Mouse (Mus musculus) cerebellum, adult 8-10 months (tissue): ENCODE measurements around the gene Shq1.
A peak's percentile ranks its signal among the peaks of the same experiment; 100 is the strongest.

Experiments
- DNase-seq: peaks from one replicate; pipeline ENCODE4 v3.0.0; 2022

Shq1 gene

DNA sequence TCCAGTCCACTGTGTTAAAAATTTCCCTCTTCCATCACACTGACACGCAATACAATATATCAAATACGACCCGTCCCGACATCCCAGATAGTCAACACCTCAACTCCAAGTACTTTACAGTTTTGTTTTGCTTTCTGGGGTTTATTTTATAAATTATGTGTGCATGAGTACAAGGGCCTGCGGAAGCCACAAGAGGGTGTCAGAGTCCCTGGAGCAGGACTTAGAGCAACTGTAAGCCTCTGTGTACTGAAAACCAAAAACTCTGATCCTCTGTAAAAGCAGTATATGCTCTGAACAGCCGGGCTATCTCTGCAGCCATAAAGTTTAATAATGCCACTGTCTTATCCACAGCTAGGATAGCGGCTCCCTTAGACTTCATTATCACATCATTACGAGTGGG is 3.3 kb downstream of the Shq1 start:
- DNase-seq = no peak

- no peak for DNase-seq
These were observed 8.7 kb downstream of the Shq1 start for GRCm38 (mm10) chr6:100662224-100662623.

DNA sequence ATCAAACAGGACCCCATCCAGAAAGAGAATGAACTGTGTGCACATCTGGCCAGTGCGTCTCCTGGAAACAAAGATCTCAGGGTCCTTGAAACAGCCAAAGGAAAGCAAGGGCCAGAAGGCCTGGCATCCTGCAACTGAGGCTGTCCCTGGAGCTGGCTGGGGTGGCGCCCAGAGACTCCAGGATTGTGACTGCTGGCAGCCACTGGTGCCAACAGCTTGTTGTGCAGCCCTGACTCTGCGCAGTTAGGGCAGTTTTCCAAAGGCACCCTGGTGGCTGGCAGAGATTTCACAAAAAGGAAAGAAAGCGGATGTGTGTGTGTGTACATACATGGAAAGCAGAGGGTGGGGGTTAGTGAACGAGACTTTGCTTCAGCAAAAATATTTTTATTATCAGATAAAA is 10.6 kb downstream of the Shq1 start:
- DNase-seq = peak; percentile 59

DNA sequence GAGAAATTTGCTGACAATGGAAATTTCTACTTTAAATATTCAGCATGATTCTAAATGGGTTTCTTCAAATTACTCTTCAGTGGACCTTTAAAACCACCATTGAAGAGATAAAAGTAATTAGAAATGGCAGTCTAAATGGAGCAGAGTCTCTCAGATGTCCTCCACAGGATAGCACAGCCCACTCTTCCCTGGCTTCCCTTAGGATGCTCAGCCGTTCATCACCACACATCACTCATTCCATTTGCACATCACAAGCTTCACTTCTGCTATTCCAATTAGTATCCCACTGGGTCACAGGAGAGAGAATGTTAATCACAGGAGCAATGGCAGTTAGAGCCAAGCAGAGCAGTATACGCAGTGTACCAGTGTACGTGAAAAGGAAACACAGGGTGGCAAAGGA is 18.4 kb downstream of the Shq1 start:
- DNase-seq = no peak

DNA sequence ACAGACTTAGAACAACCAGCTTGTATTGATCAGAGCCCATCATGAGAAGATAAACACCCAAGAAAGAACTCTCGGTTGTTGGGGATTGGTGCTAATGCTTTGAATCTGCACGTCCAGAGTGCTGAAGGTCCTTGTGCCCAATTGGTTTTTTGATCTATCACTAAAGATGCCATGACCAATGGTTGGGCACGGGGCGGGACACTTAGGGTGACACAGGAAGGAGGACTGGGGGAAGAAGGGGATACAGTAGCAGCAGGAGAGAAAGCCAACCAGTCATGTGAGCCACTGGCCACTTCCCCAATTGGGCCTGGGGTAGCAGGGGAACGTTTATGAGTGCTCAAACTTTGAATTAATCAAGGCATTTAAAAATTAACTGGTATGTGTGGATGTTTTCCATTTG is 23.8 kb downstream of the Shq1 start:
- no peak for DNase-seq

DNA sequence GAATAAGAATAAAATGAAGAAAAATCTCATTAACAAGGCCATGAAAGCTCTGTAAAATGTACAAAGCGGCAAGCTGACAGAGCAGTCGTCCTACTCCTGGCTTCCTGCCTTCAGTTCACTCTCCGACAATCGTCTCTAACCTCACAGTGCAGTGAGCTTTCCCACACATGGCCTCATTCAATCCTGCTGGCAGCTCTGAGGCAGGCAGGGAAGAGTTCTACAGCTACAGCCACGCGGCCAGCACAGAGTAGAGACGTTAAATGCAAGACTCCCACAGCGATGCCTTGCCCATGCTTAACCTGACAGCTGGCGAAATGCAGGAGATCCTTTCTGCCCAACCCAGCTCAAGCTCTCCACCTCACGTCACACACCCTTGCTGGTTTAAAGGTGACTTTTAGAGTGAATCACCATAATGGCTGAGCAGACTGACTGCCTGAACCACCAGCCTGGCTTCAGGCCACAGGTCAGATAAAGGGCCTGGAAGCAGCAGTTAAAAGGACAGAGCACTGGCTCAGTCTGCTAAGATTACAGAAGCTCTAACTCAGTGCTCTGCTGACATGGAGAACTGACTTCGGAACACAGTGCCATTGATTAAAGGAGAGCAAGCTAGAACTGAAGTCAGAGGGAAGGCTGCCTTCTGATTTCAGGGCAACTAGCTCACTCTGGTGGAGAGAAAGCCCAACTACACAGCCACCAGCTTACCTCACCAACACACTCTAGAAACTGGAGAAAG is 25.3 kb downstream of the Shq1 start:
- DNase-seq = peak; percentile 23

DNA sequence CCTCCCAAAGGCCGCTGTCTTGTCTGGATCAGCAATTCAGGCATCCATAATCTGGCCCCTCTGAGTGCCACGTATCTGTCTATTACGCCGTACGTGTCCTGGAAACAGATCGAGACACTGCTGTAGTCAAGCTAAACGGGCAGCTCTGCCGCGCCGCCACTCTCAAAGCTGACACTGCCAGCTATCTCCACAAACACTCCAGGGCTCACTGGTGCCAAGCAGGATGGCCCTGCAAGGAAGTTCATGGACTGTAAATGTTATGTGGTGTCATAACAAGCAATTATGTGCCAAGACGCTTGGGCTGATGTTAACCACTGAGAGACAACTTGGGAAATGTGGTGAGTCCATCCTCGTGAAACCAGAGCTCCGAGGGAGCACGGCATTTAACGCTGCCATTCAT is 26.3 kb downstream of the Shq1 start:
- no peak for DNase-seq

DNA sequence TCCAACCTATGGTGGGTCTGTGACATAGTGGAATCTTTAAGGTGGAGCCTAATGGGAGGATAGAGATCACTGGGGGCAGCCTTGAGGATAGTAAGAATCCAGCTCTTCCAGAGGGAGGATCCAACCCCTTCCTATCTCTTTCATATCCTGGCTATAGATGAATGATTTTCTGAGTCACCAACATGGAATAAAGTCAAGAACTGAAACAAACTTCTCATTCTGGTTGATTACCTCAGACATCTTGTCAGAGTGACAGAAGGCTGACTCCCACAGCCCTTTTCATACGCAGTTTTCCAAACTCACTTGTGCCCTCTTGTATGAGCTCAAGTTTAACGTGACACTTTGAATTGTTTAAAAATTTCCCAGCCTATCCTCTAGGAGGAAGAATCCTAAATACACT is 28.2 kb downstream of the Shq1 start:
- DNase-seq = no peak

- no peak for DNase-seq
These were observed 30.4 kb downstream of the Shq1 start for GRCm38 (mm10) chr6:100640591-100640990.

DNA sequence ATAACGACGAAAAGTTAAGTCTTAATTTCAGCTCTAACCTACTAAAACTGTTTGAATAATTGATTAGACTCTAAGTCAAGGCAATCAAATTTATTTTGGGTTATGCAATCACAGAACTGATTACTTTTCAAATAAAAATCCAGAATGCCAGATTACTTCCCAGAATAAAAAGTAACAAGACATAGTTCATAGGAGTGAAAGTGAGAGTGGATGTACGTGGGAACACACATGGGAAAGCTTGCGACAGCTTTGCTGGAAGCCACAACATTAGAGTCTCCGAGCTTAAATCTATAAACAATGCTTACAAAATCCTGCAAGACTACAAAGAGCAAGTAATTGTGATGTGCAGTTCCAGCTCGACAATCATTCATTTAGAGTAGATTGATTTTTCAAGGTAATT is 41.9 kb downstream of the Shq1 start:
- DNase-seq = no peak

DNA sequence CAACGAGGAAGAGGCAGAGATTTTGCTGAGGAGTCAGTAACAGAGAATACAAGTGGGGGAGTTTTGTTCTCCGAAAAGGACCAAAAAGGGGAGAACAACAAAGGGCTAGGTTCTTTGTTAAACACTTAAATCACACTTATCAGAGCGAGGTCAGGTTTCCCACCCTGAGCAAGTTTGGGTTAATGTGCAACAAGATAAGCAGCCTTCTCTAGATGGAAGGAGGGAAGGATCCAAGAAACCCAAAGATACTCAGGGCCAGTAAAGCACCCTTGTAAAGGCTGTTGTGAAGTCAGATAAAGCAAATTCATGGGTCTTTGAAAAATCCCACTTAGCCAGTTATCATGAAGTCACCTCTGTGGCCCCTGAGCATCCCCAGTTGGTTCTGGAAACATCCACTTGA is 42.7 kb downstream of the Shq1 start:
- DNase-seq = no peak

- DNase-seq = no peak
These were observed 47.0 kb downstream of the Shq1 start for GRCm38 (mm10) chr6:100623922-100624321.

- DNase-seq = no peak
These were observed 48.0 kb downstream of the Shq1 start for GRCm38 (mm10) chr6:100622861-100623507.

DNA sequence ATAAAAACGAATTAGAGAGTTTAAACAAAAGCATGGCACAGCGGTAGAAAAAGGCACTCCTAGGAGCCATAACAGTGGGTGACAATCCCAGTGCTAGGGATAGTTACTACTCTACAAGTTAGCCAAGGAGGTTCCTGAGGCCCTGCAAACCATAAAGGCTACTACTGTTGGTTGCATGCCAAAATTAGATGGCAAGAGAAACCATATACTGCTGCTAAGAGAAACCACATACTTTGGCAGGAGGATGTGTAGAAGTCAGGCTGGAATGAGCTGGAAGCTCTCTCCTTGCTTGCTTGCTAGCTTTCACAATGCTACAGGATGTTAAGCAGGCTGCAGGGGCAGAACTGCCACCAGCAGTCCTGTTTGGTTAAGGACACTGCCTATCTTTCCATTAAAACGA is 50.5 kb downstream of the Shq1 start:
- no peak for DNase-seq

DNA sequence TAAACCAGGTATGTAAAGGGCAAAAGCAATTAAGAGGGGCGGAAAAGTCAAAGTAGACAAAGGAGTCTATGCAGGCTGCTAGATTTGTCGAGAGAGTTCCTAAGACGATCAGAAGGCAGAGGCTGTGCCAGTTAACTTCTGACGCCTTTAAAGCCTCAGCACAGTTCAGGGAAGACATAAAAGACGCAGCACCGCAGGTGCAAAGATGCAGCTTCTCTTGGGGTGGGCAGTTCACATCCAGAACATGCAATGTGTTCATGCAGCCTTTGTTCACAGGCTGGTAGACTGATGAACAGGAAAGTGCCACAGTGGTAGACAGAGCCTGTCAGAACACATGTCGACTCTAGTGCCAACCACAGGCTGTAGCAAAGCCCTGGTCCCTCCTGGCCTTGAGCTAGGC is 51.6 kb downstream of the Shq1 start:
- no peak for DNase-seq

DNA sequence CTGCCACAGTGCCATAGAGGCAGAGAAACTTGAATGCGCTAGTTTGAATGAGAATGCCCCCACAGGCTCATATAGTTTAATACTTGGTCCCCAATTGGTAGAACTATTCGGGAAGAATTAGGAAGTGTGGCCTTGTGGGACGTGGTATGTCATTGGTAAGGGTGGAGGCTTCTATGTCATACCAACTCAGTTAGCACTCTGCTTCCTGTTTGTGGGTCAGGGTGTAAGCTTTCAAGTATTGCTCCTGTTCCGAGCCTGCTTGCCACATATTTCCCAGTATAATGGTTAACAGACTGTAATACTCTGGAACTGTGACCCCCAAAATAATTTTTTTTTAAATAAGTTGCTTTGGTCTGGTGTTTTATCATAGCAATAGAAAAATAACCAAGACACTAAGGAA is 54.8 kb downstream of the Shq1 start:
- no peak for DNase-seq

GRCm38 (mm10) chr6:100613593-100614267 is 57.2 kb downstream of the Shq1 start:
- DNase-seq = no peak

DNA sequence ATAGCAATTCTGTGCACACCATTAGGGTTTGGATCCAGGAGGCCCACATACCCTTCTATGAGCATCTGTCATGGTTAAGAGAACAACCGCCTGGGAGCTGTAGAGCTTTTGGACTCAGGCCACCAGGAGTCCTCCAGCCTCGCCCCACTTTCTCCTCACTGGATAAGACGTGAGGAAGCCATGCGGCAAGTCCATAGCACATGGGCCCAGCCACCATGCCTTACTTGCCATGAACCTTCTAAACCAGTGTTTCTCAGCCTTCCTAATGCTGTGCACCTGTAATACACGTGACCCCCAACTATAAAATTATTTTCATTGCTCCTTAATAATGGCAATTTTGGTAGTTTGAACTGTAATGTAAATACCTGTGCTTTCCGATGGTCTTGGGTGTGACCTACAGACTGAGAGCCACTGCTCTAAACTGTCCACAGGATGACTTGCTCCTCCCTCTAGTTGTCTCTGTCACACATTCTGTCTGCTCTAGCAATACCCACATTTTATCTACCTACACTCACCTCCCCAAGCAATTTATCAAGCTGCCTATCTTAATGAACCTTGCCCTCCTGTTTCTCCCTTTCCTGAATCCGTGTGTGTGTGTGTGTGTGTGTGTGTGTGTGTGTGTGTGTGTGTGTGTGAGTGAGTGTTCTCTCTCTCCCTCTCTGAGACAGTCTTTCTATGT is 59.9 kb downstream of the Shq1 start:
- DNase-seq = no peak

DNA sequence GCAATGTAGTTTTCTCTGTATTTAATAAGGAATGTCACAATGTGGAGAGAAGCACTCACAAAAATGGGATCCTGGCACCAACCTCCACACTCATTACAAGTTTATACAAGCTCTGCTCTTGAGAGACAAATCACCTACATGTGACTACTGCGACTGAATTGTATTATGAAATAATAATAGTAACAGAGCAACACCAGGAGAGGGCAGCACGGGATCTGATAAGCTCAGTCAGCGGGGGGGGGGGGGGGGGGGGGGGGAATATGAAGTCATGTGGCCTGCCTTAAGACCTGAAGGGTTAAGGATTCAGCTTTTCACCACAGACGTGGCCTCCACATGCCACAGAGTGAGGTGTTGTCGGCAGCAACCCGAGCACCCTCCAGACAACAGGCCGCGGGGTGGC is 60.8 kb downstream of the Shq1 start:
- no peak for DNase-seq

DNA sequence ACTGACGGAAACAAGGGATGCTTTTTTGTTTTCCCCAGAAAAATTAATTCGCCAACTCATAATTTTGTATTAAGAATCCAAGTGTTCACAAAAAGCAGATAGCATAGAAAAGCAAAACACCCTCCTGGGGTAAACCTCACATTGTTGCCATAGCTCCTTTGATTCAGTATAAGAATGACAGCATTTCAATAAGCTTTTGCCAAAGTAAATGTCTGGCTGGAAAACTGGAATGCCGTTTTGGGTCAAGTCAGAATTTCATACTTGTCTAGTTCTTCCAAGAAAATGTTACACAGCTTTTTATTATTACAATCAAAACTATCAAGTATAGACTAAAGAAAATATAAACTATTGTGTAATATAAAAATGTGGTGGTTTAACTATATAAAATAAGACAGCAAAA is 61.7 kb downstream of the Shq1 start:
- no peak for DNase-seq

DNA sequence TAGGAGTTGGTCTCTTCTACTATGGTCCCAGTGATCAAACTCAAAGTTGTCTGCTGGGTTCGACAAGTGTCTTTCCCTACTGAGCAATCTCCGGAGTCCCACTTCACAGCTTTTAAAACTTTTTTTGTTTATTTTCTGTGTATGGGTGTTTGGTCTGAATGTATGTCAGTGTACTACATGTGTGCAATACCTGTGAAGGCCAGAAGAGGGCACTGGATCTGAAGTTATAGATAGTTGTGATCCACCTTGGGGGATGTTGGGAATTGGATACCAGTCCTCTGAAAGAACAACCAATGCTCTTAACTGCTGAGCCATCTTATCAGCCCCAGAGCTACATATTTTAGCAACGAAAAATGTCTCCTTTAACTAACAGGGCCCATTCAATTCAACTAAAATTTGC is 62.5 kb downstream of the Shq1 start:
- DNase-seq = no peak

DNA sequence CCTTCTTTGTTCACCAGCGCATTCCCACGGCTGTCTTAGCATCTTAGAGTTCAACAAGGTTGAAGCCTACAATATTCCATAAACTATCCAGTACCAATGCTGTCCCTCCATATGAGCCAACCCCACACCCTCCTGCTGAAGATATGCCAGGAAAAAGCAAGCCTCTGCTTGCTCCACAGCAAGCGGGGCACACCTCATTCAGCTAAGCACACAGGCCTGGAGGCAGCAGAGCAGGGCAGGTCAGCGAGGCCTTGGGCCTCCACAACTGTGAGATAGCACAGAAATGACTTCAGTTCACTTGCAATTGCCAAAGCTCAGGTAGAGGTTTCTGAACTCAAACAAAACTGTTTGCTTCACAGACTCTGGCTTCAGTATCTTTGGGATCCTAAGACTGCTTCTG is 64.2 kb downstream of the Shq1 start:
- no peak for DNase-seq

DNA sequence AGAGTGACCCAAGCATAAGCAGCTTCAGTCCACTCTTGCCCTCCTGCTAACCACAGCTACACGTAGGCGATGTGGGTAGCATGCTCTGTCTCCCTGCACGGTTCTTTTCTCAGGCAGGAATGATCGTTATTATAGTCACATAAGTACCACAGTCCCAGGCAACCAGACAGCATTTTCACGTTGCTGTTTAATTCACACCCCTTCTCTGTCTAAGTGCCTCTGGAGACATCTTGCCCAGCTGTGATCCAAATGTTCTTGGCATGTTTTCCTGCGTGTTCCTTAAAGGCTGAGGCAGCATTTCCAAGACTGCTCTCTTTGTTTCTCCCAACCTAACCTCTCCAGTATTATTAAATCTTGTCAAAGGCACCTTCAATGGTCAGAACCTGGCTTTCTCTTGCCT is 67.3 kb downstream of the Shq1 start:
- no peak for DNase-seq

GRCm38 (mm10) chr6:100601634-100602033 is 69.3 kb downstream of the Shq1 start:
- no peak for DNase-seq
